ENCODE assay signal across 16 mouse cellular contexts in the genomic region with DNA sequence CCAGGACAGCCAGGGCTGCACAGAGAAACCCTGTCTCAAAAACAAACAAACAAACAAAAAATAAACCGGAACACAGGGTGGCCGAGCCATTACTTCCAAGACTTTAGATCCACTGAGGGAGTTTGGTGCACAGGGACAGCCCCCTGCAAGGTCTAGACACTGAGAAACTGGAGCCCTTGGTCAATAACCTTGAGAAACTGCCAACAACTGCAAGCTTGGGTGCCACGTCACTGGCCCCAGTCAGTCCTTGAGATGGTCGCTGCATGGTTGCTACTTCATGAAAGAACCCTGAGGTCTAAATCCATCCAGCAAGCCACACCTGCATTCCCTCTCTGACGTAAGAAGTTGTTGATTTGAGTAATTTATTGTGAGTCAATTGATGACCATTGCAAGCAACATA. TPM values are rescaled to one million over a fixed set of nuclear protein-coding genes. Genes with fewer than 3 reads are reported as not detected.
DNase-seq lines count a peak whose midpoint lies in the region.
"Had no signal": no experiment of that assay in that cellular context is flagged by ENCODE, and none has a peak within 500 bp of the region (broad histone marks: within the 10 kb centered on the region; RNA-seq: fewer than 3 reads in every experiment).

No protein-coding gene starts in this region.

- DNase-seq in adrenal gland, adult (ENCODE audit: inconsistent age in 2 of 2, low spot score in 1 of 2) = peak; percentile 87 to 95
- no peak for DNase-seq in adrenal gland, postnatal 4 days (ENCODE audit: low spot score in 2 of 2)
- DNase-seq in adrenal gland, adult 2 months = peak; percentile 90
- peak; percentile 77 for DNase-seq in adrenal gland, postnatal 14 days
- DNase-seq in spleen, postnatal 14 days (ENCODE audit: low spot score in 2 of 2) = no peak
- no peak for DNase-seq in frontal cortex, postnatal 10 days (ENCODE audit: low spot score in 2 of 2)
- DNase-seq: cerebellum, adult 11 months; cerebellum, adult 2 months; cerebellum, adult 9-11 months; cerebellum, postnatal 25 days; forebrain, postnatal 0 days; gastrocnemius, postnatal 25 days; heart, adult 2 months; heart, postnatal 14 days; heart, postnatal 4 days had no signal

RNA-seq across cellular contexts. Expression of a gene that starts 9.9 kb away (rescaled TPM):
- 1 to 10 TPM; 4.5 to 5.1 TPM for total RNA-seq in adrenal gland, postnatal 4 days (2021)
- total RNA-seq in adrenal gland, adult 2 months (2021) = 10 to 100 TPM in 1 of 2 experiments, 1 to 10 TPM in 1; 8.2 to 17.8 TPM
- 3.6 and 5.1 TPM in 2 replicates for polyA plus RNA-seq in adrenal gland, adult 2 months (2012; rRNA removed)
- total RNA-seq in adrenal gland, postnatal 14 days (2021) = 8.9 and 10.2 TPM in 2 replicates
- polyA plus RNA-seq: activated CD4-positive, CD25-positive, alpha-beta regulatory T cell, adult 4 months had no signal

Comparison
In these comparisons a context has a peak if more than half of its experiments do, and no peak if none do; other contexts are left out.
1. DNase-seq: peak in adrenal gland, adult (2 of 2), adrenal gland, adult 2 months (single experiment) and adrenal gland, postnatal 14 days (single experiment); none in adrenal gland, postnatal 4 days (0 of 2), spleen, postnatal 14 days (0 of 2) and frontal cortex, postnatal 10 days (0 of 2).